In the genomic region with DNA sequence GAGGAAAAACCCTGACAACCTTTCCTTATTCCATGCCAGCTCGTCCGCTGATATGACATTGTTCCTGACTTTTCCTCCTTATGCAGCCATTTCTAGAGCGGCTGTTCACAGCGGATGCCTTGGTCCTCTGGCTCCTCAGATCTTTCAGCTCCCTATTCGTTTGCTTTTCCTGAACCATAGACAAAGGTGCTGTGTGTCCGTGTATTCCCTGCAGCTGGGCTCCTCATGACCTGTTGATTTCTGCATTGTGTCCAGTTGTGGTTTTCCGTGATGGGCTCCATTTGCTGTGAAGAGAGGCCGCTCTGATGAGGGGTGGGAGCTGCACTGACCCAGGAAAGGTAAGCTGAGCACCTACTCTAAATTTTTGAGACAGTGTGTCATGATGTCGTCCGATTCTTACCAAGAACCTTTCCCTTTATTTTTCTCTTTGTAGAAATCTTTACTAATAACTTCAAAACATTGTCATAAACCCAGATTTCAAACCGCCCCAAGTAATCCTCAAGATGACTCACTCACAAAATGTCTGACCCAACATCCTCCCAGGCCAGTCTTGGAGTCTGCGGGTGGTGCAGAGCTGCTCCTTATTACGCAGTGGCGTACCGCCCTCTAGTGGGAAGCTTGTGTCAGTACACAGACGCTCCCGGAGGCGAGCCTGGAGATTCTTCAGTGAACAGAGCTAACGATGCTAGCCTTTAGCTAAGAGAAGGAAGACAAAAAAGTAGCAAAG, we compare ENCODE assay signal across 8 mouse cellular contexts. TPM values are rescaled to one million over a fixed set of nuclear protein-coding genes. Genes with fewer than 3 reads are reported as not detected.
DNase-seq lines count a peak whose midpoint lies in the region; ATAC-seq lines count a peak whose summit lies in the region.

No protein-coding gene starts in this region.

- H3K27ac ChIP-seq in midbrain, embryonic 10.5 days (replicated peaks) = no peak overlapping the region

- ATAC-seq in common myeloid progenitor, adult 5-6 weeks (replicated peaks; ENCODE audit: low read depth, poor library complexity, severe bottlenecking) = peak; percentile 77
- peak; percentile 68 for ATAC-seq in inflammation-experienced regulatory T-cells, adult 6 months

- 0 out of 2 replicates have a peak overlapping the region, but pooled peaks have one; percentile 17 for H3K4me3 ChIP-seq in midbrain, embryonic 10.5 days

- WGBS in midbrain, embryonic 10.5 days = 40% methylated on average over 19 of the region's 19 CpGs

- no peaks in the 10 kb centered on the region for H3K9me3 ChIP-seq in midbrain, embryonic 10.5 days (replicated peaks)

- H3K27me3 ChIP-seq in midbrain, embryonic 10.5 days (ENCODE audit: low read depth, poor library complexity, severe bottlenecking) = peaks cover 8% of the 10 kb centered on the region; the same call in 1 of the 2 replicates

- DNase-seq in adipocyte (ENCODE audit: low spot score) = peak; percentile 94
- DNase-seq in gastrocnemius, adult 8-10 months (ENCODE audit: low spot score in 2 of 2) = peak; percentile 63 to 73
- peak; percentile 56 to 91 for DNase-seq in left cerebral cortex, adult 9 months (ENCODE audit: low spot score in 2 of 2)
- peak; percentile 87 for DNase-seq in midbrain, embryonic 10.5 days (ENCODE audit: low spot score)
- peak; percentile 72 to 77 for DNase-seq in right cerebral cortex, postnatal 36 days (ENCODE audit: low spot score in 2 of 2)
- peak; percentile 83 to 86 for DNase-seq in urinary bladder, postnatal 36 days (ENCODE audit: low spot score in 2 of 2)

- peaks cover 3% of the 10 kb centered on the region for H3K36me3 ChIP-seq in midbrain, embryonic 10.5 days

- peaks cover 37% of the 10 kb centered on the region for H3K4me1 ChIP-seq in midbrain, embryonic 10.5 days

RNA-seq across cellular contexts. Expression of a gene that starts 3.7 kb away (rescaled TPM):
- total RNA-seq in common myeloid progenitor, adult 5-6 weeks (2017) = 37.5 TPM in 2 replicates
- total RNA-seq in gastrocnemius, adult 8-10 months (2022) = under 1 TPM; 0.27 to 0.99 (median 0.54) TPM
- 10 to 100 TPM in 1 of 3 experiments, 1 to 10 TPM in 1, under 1 TPM in 1; 0.50 to 17.7 (median 1.4) TPM for polyA plus RNA-seq in inflammation-experienced regulatory T-cells, adult 6 months (2017; shearing (Covaris generic))
- 63.3 and 66.6 TPM in 2 replicates for polyA plus RNA-seq in midbrain, embryonic 10.5 days (2016; fragmentation: Nextera tagmentation; extraction: Ambion mirVana)

Comparison
In these comparisons a context has a peak if more than half of its experiments do, and no peak if none do; other contexts are left out.
1. RNA of a gene that starts 3.7 kb away (total RNA-seq): 37.5 TPM in common myeloid progenitor, adult 5-6 weeks; 0.27 to 0.99 TPM in gastrocnemius, adult 8-10 months; every median in the first group is over 10 times any median in the second.
2. Peak in every context shown above with its lines, with median percentiles within 50 percentile points of each other: DNase-seq.